Mouse (Mus musculus) heart, adult 10 weeks (tissue): ENCODE measurements around the gene Calhm3. TPM values are rescaled to one million over a fixed set of nuclear protein-coding genes. Genes with fewer than 3 reads are reported as not detected.

Source experiments
- polyA plus RNA-seq: library from polyadenylated mRNA; stranded (reverse); fragments of 350-450 nt; fragmentation: Illumina TruSeq; extraction: RNeasy Lipid Tissue Mini Kit (QIAGEN cat#74804); gene quantifications from one replicate; pipeline ENCODE4 v1.2.3, GENCODE M21; 2014; ENCODE audit warnings: low read depth, low replicate concordance

Calhm3 gene
- not detected for polyA plus RNA-seq

GRCm38 (mm10) chr19:47157664-47158063 lies at the start of gene Calhm3:
Gene Calhm3 (minus strand): TSS chr19:47157764.

GRCm38 (mm10) chr19:47178431-47179271 lies 21.1 kb upstream of the Calhm3 start, which contains the start of gene Neurl1a:
Gene Neurl1a (plus strand): TSS chr19:47178820.

GRCm38 (mm10) chr19:47144154-47144553 lies 13.4 kb downstream of the Calhm3 start, which contains the start of gene Calhm1:
Gene Calhm1 (minus strand): TSS chr19:47144254.

GRCm38 (mm10) chr19:47137771-47138421 lies 19.7 kb downstream of the Calhm3 start, which contains the start of gene Calhm2:
Gene Calhm2 (minus strand): TSS chr19:47138294.

Other genes starting within 250 kb of the Calhm3 start
- gene Ina, start 143.1 kb downstream of the Calhm3 start, polyA plus RNA-seq: not detected
- 34.7 TPM for gene Nt5c2, start 142.6 kb downstream of the Calhm3 start, polyA plus RNA-seq
- 4.6 TPM for gene Pcgf6, start 106.9 kb downstream of the Calhm3 start, polyA plus RNA-seq
- 2.6 TPM for gene Taf5, start 90.0 kb downstream of the Calhm3 start, polyA plus RNA-seq
- gene Usmg5, start 67.1 kb downstream of the Calhm3 start, polyA plus RNA-seq: 2,694 TPM
- 12.6 TPM for gene Pdcd11, start 67.0 kb downstream of the Calhm3 start, polyA plus RNA-seq
- gene Calhm2, start 19.5 kb downstream of the Calhm3 start, polyA plus RNA-seq: 5.2 TPM
- gene Calhm1, start 13.5 kb downstream of the Calhm3 start, polyA plus RNA-seq: not detected
- 1.3 TPM for gene Neurl1a, start 21.1 kb upstream of the Calhm3 start, polyA plus RNA-seq